ENCODE assay signal across 13 mouse cellular contexts in genomic region chr14:58608216-58608615, GRCm38 (mm10).
DNase-seq lines count a peak whose midpoint lies in the region; ATAC-seq and TF ChIP-seq lines count a peak whose summit lies in the region.
"Had no signal": no experiment of that assay in that cellular context is flagged by ENCODE, and none has a peak within 500 bp of the region (broad histone marks: within the 10 kb centered on the region; RNA-seq: fewer than 3 reads in every experiment).

No protein-coding gene starts in this region.

- TF ChIP-seq CTCF in cortical plate, adult 2 months (IDR thresholded peaks at IDR 0.05; ENCODE audit: extremely low read depth, insufficient read depth, low read length): no peak

- no peak for TF ChIP-seq POLR2A in cortical plate, adult 2 months (IDR thresholded peaks at IDR 0.05; ENCODE audit: extremely low read depth, insufficient read depth, low read length)

- H3K9me3 ChIP-seq in heart, embryonic 13.5 days: no peaks in the 10 kb centered on the region
- H3K9me3 ChIP-seq in forebrain, embryonic 10.5 days: no peaks in the 10 kb centered on the region
- no peaks in the 10 kb centered on the region for H3K9me3 ChIP-seq in hindbrain, embryonic 12.5 days (replicated peaks)
- H3K9me3 ChIP-seq: embryonic facial prominence, embryonic 13.5 days had no signal

- no peaks in the 10 kb centered on the region for H3K4me1 ChIP-seq in cortical plate, adult 2 months (ENCODE audit: control insufficient read depth, insufficient read depth, low read length)
- H3K4me1 ChIP-seq in heart, embryonic 13.5 days: peaks cover 30% of the 10 kb centered on the region
- H3K4me1 ChIP-seq in forebrain, embryonic 10.5 days: 0 out of 2 replicates have a peak, but pooled peaks cover 3% of the 10 kb centered on the region
- H3K4me1 ChIP-seq in hindbrain, embryonic 12.5 days: no peaks in the 10 kb centered on the region
- H3K4me1 ChIP-seq: embryonic facial prominence, embryonic 13.5 days had no signal

- ATAC-seq in heart, embryonic 13.5 days (ENCODE audit: extremely low read depth, insufficient number of reproducible peaks, low FRiP score, low TSS enrichment): no peak
- no peak for ATAC-seq in hindbrain, embryonic 12.5 days (ENCODE audit: low FRiP score)
- ATAC-seq: forebrain, postnatal 0 days; hindbrain, embryonic 16.5 days had no signal

- no peak overlapping the region for H3K4me2 ChIP-seq in heart, embryonic 13.5 days
- no peak overlapping the region for H3K4me2 ChIP-seq in hindbrain, embryonic 12.5 days (replicated peaks)
- H3K4me2 ChIP-seq: embryonic facial prominence, embryonic 13.5 days had no signal

- no peaks in the 10 kb centered on the region for H3K27me3 ChIP-seq in heart, embryonic 13.5 days (replicated peaks)
- no peaks in the 10 kb centered on the region for H3K27me3 ChIP-seq in forebrain, embryonic 10.5 days (ENCODE audit: poor library complexity, severe bottlenecking)
- no peaks in the 10 kb centered on the region for H3K27me3 ChIP-seq in hindbrain, embryonic 12.5 days
- H3K27me3 ChIP-seq: embryonic facial prominence, embryonic 13.5 days had no signal

- H3K36me3 ChIP-seq in heart, embryonic 13.5 days: no peaks in the 10 kb centered on the region
- no peaks in the 10 kb centered on the region for H3K36me3 ChIP-seq in forebrain, embryonic 10.5 days (replicated peaks)
- H3K36me3 ChIP-seq in hindbrain, embryonic 12.5 days: no peaks in the 10 kb centered on the region
- H3K36me3 ChIP-seq: embryonic facial prominence, embryonic 13.5 days had no signal

- no peak overlapping the region for H3K9ac ChIP-seq in heart, embryonic 13.5 days
- no peak overlapping the region for H3K9ac ChIP-seq in hindbrain, embryonic 12.5 days
- H3K9ac ChIP-seq: embryonic facial prominence, embryonic 13.5 days; forebrain, postnatal 0 days had no signal

- 44% methylated on average over 4 of the region's 4 CpGs for WGBS in heart, embryonic 13.5 days
- WGBS in forebrain, embryonic 10.5 days: 78% methylated on average over 4 of the region's 4 CpGs
- WGBS in hindbrain, embryonic 12.5 days: 61% methylated on average over 4 of the region's 4 CpGs

- peak; percentile 31 to 52 for DNase-seq in heart, adult 18-20 months
- DNase-seq in heart, postnatal 4 days: no peak
- peak; percentile 50 for DNase-seq in lung, postnatal 10 days
- DNase-seq in forebrain, embryonic 10.5 days (ENCODE audit: extremely low spot score, low spot score): no peak
- no peak for DNase-seq in frontal cortex, postnatal 36 days (ENCODE audit: low spot score in 2 of 2)
- DNase-seq: cerebellum, adult 9-11 months; forebrain, postnatal 0 days; layer of hippocampus, adult 9-11 months had no signal

- no peak overlapping the region for H3K4me3 ChIP-seq in cortical plate, adult 2 months (ENCODE audit: insufficient read depth, low read length)
- no peak overlapping the region for H3K4me3 ChIP-seq in heart, embryonic 13.5 days
- no peak overlapping the region for H3K4me3 ChIP-seq in forebrain, embryonic 10.5 days
- H3K4me3 ChIP-seq in hindbrain, embryonic 12.5 days: no peak overlapping the region
- H3K4me3 ChIP-seq: embryonic facial prominence, embryonic 13.5 days had no signal

- 0 out of 2 replicates have a peak overlapping the region, but pooled peaks have one; percentile 46 for H3K27ac ChIP-seq in cortical plate, adult 2 months (ENCODE audit: insufficient read depth, low read length)
- peak overlapping the region; percentile 73 for H3K27ac ChIP-seq in heart, embryonic 13.5 days (replicated peaks)
- no peak overlapping the region for H3K27ac ChIP-seq in forebrain, embryonic 10.5 days
- H3K27ac ChIP-seq in hindbrain, embryonic 12.5 days: no peak overlapping the region
- H3K27ac ChIP-seq: embryonic facial prominence, embryonic 13.5 days had no signal

Comparison
In these comparisons a context has a peak if more than half of its experiments do, and no peak if none do; other contexts are left out.
1. DNase-seq: peak in heart, adult 18-20 months (2 of 2) and lung, postnatal 10 days (single experiment); none in heart, postnatal 4 days (single experiment), forebrain, embryonic 10.5 days (single experiment) and frontal cortex, postnatal 36 days (0 of 2).
2. H3K27ac ChIP-seq: peak in cortical plate, adult 2 months (single experiment) and heart, embryonic 13.5 days (single experiment); none in forebrain, embryonic 10.5 days (single experiment) and hindbrain, embryonic 12.5 days (single experiment).